Mouse (Mus musculus): ENCODE data around the gene Odf3l2.

Gene Odf3l2

GRCm38 (mm10) chr10:79670071-79670888 is 24.7 kb upstream of the Odf3l2 start:
- DNase-seq = peak; percentile 71

- DNase-seq = peak; percentile 78
Observed at GRCm38 (mm10) chr10:79669576-79670057, 24.1 kb upstream of the Odf3l2 start.

DNA sequence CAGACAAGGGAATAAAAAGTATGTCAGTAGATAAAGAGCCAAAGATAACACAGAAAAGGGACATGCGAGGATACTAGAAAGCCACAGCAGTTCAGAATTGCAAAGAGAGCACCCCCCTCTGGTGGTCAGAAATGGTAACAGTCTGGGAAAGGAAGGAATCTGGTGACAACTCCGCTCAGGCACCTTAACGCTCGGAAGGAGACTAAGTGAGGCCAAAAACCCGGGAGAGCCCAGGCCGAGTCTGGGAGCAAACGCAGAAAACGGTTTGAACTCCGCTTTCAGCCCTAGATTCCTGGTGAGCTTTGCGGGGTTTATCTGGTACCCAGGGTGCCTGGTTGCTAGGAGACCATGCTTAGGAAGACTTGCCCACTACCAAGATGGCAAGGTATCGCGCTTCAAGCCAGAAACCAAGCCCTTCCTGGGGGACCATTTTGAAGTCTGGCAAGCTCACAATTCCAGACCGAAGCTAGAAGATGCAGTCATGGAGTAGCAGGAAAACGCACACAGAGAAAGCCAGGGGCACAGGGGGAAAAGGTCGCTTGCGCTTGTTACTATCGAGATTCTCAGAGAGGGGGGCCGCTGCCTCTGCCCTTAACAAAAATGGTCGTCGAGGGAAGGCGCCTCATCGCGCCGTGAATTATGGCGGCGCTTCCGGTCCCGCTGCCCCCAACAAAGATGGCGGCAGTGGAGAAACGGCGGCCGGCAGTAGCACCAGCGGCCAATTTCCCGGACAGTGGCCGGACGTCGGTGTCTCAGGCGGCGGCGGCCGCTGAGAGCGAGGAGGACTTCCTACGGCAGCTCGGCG is 23.4 kb upstream of the Odf3l2 start, which contains the start of gene Tpgs1:
Gene Tpgs1 (plus strand): TSS at position 599 of the 805 bp plus-strand sequence.
- peak; percentile 96 for DNase-seq

DNA sequence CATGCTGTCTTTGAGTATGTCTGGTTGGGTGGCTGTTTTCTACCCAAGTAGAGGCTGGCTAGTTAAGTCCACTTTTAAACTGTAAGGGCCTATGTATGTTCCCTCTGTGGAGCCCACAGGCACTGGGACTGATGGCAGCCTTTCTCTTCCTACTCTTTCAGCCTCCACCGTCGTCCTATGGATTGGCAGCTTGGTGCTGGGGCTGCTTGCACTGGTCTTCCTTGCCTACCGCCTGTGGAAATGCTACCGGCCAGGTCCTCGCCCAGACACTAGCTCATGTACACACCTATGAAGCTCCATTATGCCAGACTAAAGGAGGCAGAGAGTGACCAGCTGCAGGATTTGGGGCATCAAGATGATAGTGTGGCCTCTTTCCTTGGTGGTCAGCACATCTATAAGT is 22.5 kb upstream of the Odf3l2 start:
- peak; percentile 64 for DNase-seq

DNA sequence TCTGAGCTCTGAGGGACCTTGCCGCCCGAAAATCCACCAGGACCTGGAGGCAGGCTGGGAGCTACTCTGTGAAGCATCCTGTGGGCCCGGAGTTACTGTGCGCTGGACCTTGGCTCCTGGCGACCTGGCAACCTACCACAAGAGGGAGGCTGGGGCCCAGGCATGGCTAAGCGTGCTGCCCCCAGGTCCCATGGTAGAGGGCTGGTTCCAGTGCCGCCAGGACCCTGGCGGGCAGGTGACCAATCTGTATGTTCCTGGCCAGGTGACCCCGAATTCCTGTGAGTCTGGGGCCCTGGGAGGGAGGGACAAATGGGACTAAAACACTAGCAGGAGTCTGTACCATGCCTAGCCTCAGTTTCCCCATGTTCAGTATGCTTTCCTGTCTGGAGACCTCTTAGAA is 21.0 kb upstream of the Odf3l2 start:
- peak; percentile 56 for DNase-seq

GRCm38 (mm10) chr10:79665051-79665450 is 19.5 kb upstream of the Odf3l2 start:
- DNase-seq = peak; percentile 30

GRCm38 (mm10) chr10:79664131-79664665 is 18.7 kb upstream of the Odf3l2 start, which contains the start of gene Madcam1:
Madcam1 (plus strand) TSS chr10:79664559.
- peak; percentile 78 for DNase-seq

DNA sequence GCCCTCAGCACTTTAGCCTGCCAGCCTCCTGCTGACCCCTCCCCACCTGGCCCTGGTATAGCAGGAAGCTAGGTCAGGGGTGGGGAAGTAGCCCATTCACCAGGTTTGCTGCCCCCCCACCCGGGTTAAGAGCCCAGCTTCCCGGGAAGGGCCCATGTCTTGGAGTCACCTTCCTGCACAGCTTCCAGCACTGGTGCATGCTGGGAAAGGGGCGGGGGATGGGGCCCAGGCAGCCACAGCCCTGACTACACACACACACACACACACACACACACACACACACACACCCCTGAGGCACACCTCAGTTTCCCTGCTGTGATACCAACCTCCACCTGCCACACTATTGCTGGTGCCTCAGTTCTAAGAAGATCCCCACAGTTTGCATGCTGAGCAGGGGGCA is 16.3 kb upstream of the Odf3l2 start:
- no peak for DNase-seq

DNA sequence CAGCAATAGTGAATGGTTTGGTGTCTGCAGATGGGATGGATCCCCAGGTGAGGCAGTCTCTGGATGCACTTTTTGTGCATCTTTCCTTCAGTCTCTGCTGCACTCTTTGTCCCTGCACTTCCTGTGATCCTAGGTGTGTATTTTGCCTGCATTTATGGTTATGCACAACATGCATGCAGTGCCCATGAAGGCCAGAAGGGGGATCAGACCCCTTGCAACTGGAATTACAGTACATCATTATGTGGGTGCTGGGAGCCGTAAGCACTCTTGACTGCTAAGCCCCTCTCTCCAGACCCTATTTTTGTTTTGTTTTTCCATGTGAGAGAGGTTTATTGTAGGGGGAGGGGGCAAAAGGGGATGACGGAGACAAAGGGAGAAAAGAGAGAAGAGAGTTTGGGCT is 14.8 kb upstream of the Odf3l2 start:
- DNase-seq = no peak

- DNase-seq = no peak
Observed at GRCm38 (mm10) chr10:79658829-79659228, 13.3 kb upstream of the Odf3l2 start.

DNA sequence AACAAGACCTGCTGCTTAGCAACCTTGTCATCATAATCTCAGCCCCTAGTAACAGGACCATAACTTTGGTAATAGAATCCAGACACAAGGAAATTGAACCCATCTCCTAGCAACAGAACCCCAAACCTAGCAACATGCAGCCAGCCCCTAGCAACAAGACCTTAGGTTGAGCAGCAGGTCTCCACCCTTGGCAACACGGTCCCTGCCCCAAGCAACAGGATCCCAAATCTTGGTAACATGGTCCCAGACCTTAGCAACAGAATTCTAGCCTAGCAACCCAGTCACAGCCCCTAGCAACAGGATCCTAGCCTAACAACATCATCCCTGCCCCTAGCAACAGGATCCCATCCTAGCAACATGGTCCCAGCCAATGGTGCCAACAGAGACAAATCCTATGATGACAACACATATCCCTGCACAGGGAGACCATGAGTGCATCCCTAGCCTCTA is 9.4 kb upstream of the Odf3l2 start:
- no peak for DNase-seq

- DNase-seq = no peak
Observed at GRCm38 (mm10) chr10:79652789-79653188, 7.3 kb upstream of the Odf3l2 start.

DNA sequence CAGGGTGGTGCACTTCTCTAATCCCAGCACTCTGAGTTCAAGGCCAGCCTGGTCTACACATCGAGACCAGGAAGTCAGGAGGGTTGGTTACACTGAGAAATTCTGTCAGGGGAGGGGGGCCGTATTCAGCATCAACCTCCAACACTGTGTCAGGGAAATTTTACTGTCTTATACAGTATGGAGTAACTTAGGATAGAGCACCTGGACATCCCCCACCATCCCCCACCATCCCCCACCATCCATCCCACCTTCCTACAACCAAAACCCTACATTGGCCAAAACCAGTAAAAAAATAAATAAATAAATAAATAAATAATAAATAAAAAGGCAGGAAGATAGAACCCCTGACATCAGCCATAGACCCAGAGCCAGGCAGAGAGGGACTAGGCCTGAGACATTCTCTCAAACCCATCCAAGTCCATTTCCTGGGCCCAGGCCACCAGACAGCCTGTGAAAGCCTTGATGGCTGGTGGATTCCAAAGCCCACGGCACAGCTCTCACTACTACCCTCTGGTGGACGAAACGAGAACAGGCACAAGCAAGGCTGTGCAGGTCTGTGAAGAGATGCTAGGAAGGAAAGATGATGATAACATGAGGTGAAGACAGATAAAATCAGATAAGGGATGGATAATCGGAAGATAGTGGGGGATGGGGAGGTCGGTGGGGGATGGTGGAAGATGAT is 3.7 kb upstream of the Odf3l2 start:
- peak; percentile 82 for DNase-seq

DNA sequence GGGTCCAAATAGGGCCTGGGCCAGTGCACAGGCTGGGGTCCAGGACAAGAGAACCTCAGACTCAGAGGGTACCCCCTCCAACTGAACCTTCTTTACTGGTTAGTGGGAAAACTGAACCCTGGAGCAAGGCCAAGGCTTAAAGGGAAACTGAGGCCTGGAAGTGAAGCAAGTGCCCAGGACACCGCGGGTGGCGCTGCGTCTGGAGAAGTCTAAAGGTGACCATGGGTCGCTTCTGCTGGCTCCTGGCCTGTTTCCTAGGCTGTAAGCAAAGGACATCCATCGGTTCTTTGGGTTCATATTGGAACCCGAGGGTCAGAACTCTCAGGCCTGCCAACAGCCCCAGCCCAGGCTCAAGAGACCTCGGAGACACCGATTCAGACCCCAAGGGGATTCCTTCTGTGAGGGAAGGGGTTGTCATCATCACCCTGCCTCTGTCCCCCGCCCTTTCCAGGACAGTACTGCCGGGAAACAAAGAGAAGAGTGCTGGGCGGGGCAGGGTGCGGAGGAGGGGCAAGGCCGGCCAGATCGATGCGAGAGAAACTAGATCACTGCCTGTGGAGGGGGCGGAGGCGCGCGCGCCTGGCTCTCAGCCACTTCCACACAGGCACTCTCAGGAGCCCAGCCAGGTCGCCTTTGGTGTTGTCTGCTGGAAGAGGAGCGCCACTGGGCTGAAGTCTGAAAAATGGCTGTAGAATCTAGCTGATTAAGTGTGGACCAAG is 6.9 kb downstream of the Odf3l2 start:
- DNase-seq = peak; percentile 68

DNA sequence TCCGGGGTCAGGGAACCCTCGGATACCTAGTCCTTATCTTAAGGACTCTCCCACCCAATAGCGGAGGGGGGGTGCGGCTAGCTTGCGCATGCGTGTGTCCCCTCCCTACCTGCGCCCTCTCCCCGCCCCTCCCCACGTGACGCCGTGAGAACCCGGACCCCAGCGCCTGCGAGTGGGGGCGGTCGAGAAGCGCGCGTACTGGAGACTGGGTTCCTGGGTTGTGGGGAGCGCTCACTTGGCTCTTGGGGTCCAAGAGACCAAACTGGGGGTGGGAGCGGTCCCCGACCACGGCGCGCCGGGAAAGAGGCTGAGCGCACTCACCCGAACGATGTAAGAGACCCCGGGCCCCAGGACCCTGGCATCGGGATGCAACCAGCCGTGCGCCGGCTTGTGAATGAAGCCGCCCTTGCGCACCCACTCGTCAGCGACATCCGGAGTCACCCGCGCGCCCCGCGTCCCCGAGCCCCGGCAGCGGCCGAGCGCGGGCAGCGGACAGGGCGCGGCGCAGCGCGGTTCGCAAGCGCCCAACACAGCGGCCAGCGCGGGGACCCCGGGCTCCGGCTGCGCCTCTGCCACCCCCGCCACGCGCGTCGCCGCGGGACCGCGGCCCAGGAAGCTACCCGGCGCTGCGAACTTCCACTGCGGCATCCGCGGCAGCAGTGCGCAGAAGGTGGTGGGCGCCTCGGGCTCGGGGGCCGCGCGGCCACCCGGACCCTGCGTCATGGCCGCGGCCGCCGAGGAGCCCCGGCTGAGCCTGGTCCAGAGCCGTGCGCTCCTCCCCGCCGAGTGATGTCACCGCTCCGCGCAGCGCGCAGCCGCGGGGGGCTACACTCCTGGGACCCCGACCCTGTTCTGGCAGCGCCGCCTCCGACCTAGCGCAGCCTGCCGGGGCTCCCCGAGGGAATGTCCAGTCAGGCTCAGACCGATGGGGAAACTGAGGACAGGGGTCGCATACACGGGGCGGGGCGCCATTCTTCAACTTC is 8.1 kb downstream of the Odf3l2 start, which contains the start of gene Shc2:
Gene Shc2 (minus strand): TSS at position 791 of the 983 bp plus-strand sequence.
- peak; percentile 86 for DNase-seq

DNA sequence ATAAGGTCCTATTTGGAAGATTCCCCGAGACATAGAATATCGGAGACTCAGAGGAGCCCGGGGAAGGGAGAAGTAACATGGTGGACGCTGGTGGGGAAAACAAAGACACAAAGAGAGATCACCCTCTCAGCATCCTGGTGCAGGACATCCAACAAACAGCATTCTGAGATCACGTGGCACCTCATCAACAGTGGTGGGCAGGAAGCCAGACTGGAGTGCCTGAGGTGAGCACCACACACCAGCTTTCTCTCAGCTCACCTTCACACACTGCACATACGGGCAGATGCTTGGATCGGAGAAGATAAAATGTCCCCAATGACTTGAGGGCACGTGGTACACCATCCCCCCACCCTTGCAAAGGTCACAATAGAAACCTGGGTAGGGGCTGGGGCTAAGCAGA is 9.3 kb downstream of the Odf3l2 start:
- peak; percentile 66 for DNase-seq

DNA sequence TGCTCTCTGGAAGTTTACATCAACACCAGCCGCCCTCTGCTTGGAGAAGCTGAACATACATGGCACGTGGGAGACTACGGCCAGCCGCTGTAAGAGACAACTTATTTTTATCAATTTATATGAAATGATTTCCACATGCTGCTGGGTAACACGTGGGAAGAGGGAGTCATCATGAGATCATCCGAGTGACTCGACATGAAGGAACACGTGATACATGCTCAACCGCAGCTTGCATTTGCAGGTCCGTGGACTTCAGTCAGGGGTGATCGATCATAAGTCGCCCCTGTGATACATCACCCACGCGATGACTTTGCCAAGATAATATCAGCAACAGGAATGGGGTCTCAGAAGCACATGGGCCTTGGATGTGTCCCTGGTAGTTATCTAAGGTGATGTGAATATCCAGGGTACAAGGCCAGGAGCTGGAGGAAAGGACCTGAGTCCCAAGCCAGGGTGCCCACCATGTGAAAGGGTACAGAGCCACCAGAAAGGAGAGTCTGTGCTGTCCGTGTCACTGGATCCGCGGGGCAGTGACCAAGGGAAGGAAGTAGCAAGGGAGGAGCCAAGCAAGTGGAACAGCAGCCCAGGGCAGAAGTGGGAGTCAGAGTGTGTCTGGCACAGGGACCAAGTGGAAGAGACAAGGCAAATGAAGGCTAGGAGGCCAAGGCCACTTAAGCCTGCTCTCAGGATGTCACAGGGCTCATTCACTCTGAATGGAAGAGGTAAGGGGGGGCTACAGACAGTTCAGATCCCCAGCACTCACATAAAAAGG is 12.3 kb downstream of the Odf3l2 start:
- DNase-seq = no peak

DNA sequence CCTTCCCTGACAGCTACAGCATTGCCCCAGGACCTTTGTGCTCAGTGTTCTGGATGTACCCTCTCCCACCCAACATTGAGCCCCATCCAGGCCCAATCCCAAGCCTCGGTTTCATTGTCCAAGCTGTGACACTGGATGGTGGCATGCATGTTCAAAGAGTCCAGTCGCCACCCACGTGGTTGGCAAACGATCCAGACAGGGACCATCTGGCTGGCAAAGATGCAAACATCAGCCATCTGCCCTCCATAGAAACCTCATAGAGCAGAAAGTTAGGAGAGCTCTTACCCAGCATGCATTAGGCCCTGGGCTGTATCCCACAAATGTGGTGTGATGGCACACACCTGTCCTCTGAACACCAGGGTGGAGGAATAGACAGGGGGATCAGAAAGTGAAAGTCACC is 14.1 kb downstream of the Odf3l2 start:
- DNase-seq = no peak

DNA sequence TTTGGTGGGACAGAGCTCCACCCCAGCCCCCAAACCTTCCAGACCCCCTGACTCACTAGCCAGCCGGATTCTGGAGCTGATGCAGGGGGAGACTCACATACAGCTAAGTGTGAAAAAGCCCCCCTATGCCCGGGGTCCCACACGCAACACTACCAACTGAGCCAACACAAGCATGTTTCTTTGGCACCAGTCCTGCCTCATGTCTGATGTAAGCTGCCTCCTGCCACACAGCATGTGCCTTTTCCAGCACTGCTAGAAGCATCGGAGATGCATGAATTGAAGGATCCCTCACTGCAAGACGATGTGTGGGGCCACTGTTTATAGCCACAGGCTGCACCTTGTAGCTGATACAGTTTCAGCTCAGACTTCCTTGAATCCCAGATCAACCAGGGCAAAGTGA is 17.2 kb downstream of the Odf3l2 start:
- no peak for DNase-seq

DNA sequence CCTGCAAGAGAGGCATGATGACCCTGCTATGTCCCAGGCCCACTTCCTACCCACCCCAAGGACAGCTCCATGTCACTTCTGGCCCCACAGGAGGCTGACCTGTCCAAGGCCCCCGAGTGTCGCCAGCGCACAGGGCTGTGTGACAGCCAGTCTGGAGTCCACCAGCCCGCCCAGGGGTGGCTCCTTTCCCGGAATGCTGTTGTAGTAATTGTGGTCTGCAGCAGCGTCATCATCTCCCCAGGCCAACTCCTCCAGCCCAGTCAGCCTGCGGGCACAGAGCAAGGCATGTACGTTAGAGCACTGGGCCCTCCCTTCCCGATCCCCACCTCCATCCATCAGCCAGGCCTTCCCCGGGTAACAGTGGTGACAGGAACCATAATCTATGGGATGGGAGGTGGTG is 19.4 kb downstream of the Odf3l2 start:
- no peak for DNase-seq

All from cerebellum, adult 9-10 months (tissue).